Mouse (Mus musculus): ENCODE measurements around the gene Adamts20. TPM values are rescaled to one million over a fixed set of nuclear protein-coding genes. Genes with fewer than 3 reads are reported as not detected.

Gene Adamts20
- polyA plus RNA-seq, 1 experiment from 2014 or later, result 4.7 TPM

GRCm38 (mm10) chr15:94478706-94479105 is 13.5 kb upstream of the Adamts20 start:
- H3K4me2 ChIP-seq, result 0 out of 2 replicates have a peak overlapping the region, but pooled peaks have one; percentile 2
- no peak overlapping the region for H3K27ac ChIP-seq
- ATAC-seq (ENCODE audit: insufficient number of reproducible peaks, insufficient read depth, low FRiP score, low TSS enrichment, low read depth), result no peak
- H3K9ac ChIP-seq (replicated peaks), result no peak overlapping the region
- H3K4me1 ChIP-seq (replicated peaks), result peaks cover 14% of the 10 kb centered on the region
- H3K4me3 ChIP-seq (replicated peaks), result no peak overlapping the region
- no peaks in the 10 kb centered on the region for H3K36me3 ChIP-seq
- 33% methylated on average over 13 of the region's 13 CpGs for WGBS
- no peaks in the 10 kb centered on the region for H3K9me3 ChIP-seq
- H3K27me3 ChIP-seq, result no peaks in the 10 kb centered on the region

- Histone ChIP-seq H3K27ac (no peak overlapping the region), H3K4me1 (replicated peaks) (peaks cover 14% of the 10 kb centered on the region)
- ATAC-seq (ENCODE audit: insufficient number of reproducible peaks, insufficient read depth, low FRiP score, low TSS enrichment, low read depth), result no peak
Measured at GRCm38 (mm10) chr15:94477287-94477686, 12.1 kb upstream of the Adamts20 start.

GRCm38 (mm10) chr15:94475975-94476374 is 10.8 kb upstream of the Adamts20 start:
- no peak for ATAC-seq (ENCODE audit: insufficient number of reproducible peaks, insufficient read depth, low FRiP score, low TSS enrichment, low read depth)
- Histone ChIP-seq H3K36me3 (no peaks in the 10 kb centered on the region), H3K4me2 (no peak overlapping the region), H3K9ac (replicated peaks) (no peak overlapping the region), H3K4me1 (replicated peaks) (peaks cover 14% of the 10 kb centered on the region), H3K27me3 (no peaks in the 10 kb centered on the region), H3K27ac (no peak overlapping the region), H3K4me3 (replicated peaks) (no peak overlapping the region), H3K9me3 (no peaks in the 10 kb centered on the region)
- WGBS, result 83% methylated on average over 5 of the region's 5 CpGs

More at GRCm38 (mm10) chr15:94477287-94477686, 12.1 kb upstream of the Adamts20 start:
- H3K9ac ChIP-seq (replicated peaks), result no peak overlapping the region
- H3K36me3 ChIP-seq, result no peaks in the 10 kb centered on the region
- H3K9me3 ChIP-seq, result no peaks in the 10 kb centered on the region
- no peaks in the 10 kb centered on the region for H3K27me3 ChIP-seq
- H3K4me2 ChIP-seq, result no peak overlapping the region
- H3K4me3 ChIP-seq (replicated peaks), result no peak overlapping the region
- WGBS, result 70% methylated on average over 7 of the region's 7 CpGs

- no peak overlapping the region for H3K4me2 ChIP-seq
- no peak overlapping the region for H3K4me3 ChIP-seq (replicated peaks)
- no peaks in the 10 kb centered on the region for H3K9me3 ChIP-seq
- H3K4me1 ChIP-seq (replicated peaks), result no peaks in the 10 kb centered on the region
- H3K27ac ChIP-seq, result no peak overlapping the region
- no peak overlapping the region for H3K9ac ChIP-seq (replicated peaks)
- no peak for ATAC-seq (ENCODE audit: insufficient number of reproducible peaks, insufficient read depth, low FRiP score, low TSS enrichment, low read depth)
- H3K36me3 ChIP-seq, result no peaks in the 10 kb centered on the region
- no peaks in the 10 kb centered on the region for H3K27me3 ChIP-seq
- WGBS, result 88% methylated on average over 5 of the region's 5 CpGs
Measured at GRCm38 (mm10) chr15:94470361-94470760, 5.1 kb upstream of the Adamts20 start.

- Histone ChIP-seq H3K9me3 (no peaks in the 10 kb centered on the region), H3K9ac (replicated peaks) (no peak overlapping the region), H3K36me3 (no peaks in the 10 kb centered on the region), H3K27me3 (no peaks in the 10 kb centered on the region), H3K4me1 (replicated peaks) (no peaks in the 10 kb centered on the region), H3K4me2 (no peak overlapping the region), H3K4me3 (replicated peaks) (no peak overlapping the region), H3K27ac (no peak overlapping the region)
- ATAC-seq (ENCODE audit: insufficient number of reproducible peaks, insufficient read depth, low FRiP score, low TSS enrichment, low read depth), result no peak
- WGBS, result 84% methylated on average over 14 of the region's 14 CpGs
Measured at GRCm38 (mm10) chr15:94464881-94465280, 337 bp downstream of the Adamts20 start.

- no peak for ATAC-seq (ENCODE audit: insufficient number of reproducible peaks, insufficient read depth, low FRiP score, low TSS enrichment, low read depth)
- 59% methylated on average over 3 of the region's 3 CpGs for WGBS
- Histone ChIP-seq H3K9ac (replicated peaks) (no peak overlapping the region), H3K27me3 (no peaks in the 10 kb centered on the region), H3K4me1 (replicated peaks) (0 out of 2 replicates have a peak, but pooled peaks cover under 1% of the 10 kb centered on the region), H3K4me2 (no peak overlapping the region), H3K36me3 (no peaks in the 10 kb centered on the region), H3K4me3 (replicated peaks) (no peak overlapping the region), H3K9me3 (no peaks in the 10 kb centered on the region), H3K27ac (no peak overlapping the region)
Measured at GRCm38 (mm10) chr15:94463251-94463650, 2.0 kb downstream of the Adamts20 start.

GRCm38 (mm10) chr15:94462206-94462605 is 3.0 kb downstream of the Adamts20 start:
- H3K4me1 ChIP-seq (replicated peaks), result peaks cover 9% of the 10 kb centered on the region
- H3K4me3 ChIP-seq (replicated peaks), result no peak overlapping the region
- WGBS, result 44% methylated on average over 3 of the region's 3 CpGs
- no peaks in the 10 kb centered on the region for H3K27me3 ChIP-seq
- no peak for ATAC-seq (ENCODE audit: insufficient number of reproducible peaks, insufficient read depth, low FRiP score, low TSS enrichment, low read depth)
- H3K9me3 ChIP-seq, result no peaks in the 10 kb centered on the region
- H3K9ac ChIP-seq (replicated peaks), result no peak overlapping the region
- H3K36me3 ChIP-seq, result no peaks in the 10 kb centered on the region
- H3K4me2 ChIP-seq, result no peak overlapping the region
- H3K27ac ChIP-seq, result no peak overlapping the region

GRCm38 (mm10) chr15:94461166-94461565 is 4.1 kb downstream of the Adamts20 start:
- Histone ChIP-seq H3K27ac (no peak overlapping the region), H3K9ac (replicated peaks) (no peak overlapping the region), H3K36me3 (no peaks in the 10 kb centered on the region), H3K27me3 (no peaks in the 10 kb centered on the region), H3K4me1 (replicated peaks) (peaks cover 14% of the 10 kb centered on the region), H3K4me3 (replicated peaks) (no peak overlapping the region), H3K9me3 (no peaks in the 10 kb centered on the region), H3K4me2 (no peak overlapping the region)
- ATAC-seq (ENCODE audit: insufficient number of reproducible peaks, insufficient read depth, low FRiP score, low TSS enrichment, low read depth), result no peak
- WGBS, result 68% methylated on average over 9 of the region's 9 CpGs

GRCm38 (mm10) chr15:94457636-94458390 is 7.4 kb downstream of the Adamts20 start:
- Histone ChIP-seq H3K4me3 (replicated peaks) (no peak overlapping the region), H3K36me3 (no peaks in the 10 kb centered on the region), H3K4me1 (replicated peaks) (peaks cover 14% of the 10 kb centered on the region), H3K27ac (no peak overlapping the region), H3K9me3 (no peaks in the 10 kb centered on the region), H3K9ac (replicated peaks) (no peak overlapping the region), H3K4me2 (peak overlapping the region; percentile 21), H3K27me3 (no peaks in the 10 kb centered on the region)
- 37% methylated on average over 18 of the region's 18 CpGs for WGBS
- ATAC-seq (ENCODE audit: insufficient number of reproducible peaks, insufficient read depth, low FRiP score, low TSS enrichment, low read depth), result no peak

GRCm38 (mm10) chr15:94452848-94453247 is 12.4 kb downstream of the Adamts20 start:
- Histone ChIP-seq H3K27me3 (no peaks in the 10 kb centered on the region), H3K4me1 (replicated peaks) (peaks cover 9% of the 10 kb centered on the region), H3K27ac (no peak overlapping the region), H3K4me3 (replicated peaks) (no peak overlapping the region), H3K4me2 (no peak overlapping the region), H3K9ac (replicated peaks) (no peak overlapping the region), H3K9me3 (no peaks in the 10 kb centered on the region), H3K36me3 (no peaks in the 10 kb centered on the region)
- WGBS, result 83% methylated on average over 5 of the region's 5 CpGs
- ATAC-seq (ENCODE audit: insufficient number of reproducible peaks, insufficient read depth, low FRiP score, low TSS enrichment, low read depth), result no peak

- no peak overlapping the region for H3K27ac ChIP-seq
- no peaks in the 10 kb centered on the region for H3K9me3 ChIP-seq
- no peaks in the 10 kb centered on the region for H3K4me1 ChIP-seq (replicated peaks)
- WGBS, result 80% methylated on average over 8 of the region's 8 CpGs
- no peaks in the 10 kb centered on the region for H3K36me3 ChIP-seq
- H3K4me3 ChIP-seq (replicated peaks), result no peak overlapping the region
- no peak overlapping the region for H3K4me2 ChIP-seq
- no peak for ATAC-seq (ENCODE audit: insufficient number of reproducible peaks, insufficient read depth, low FRiP score, low TSS enrichment, low read depth)
- H3K27me3 ChIP-seq, result no peaks in the 10 kb centered on the region
- H3K9ac ChIP-seq (replicated peaks), result no peak overlapping the region
Measured at GRCm38 (mm10) chr15:94451600-94451999, 13.6 kb downstream of the Adamts20 start.
